ENCODE assay signal across 8 mouse cellular contexts in the genomic region with DNA sequence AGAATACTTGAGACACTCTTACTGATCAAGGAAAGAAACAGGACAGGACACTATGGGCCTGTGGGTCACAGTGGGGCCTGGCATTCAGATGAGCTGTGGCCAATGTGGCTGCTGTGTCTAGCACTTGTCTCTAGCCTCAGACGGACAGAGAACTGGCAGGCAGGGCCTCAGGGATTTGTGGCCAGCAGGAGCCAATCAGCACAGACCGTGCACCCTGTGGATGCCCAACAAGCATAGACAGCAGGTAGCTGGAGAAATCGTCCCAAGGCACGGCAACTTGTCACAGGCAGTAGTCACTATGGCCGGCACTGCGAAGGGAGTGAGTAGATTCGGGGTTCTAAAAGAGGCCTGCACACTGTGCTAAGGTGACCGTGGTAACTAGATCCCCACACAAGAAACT. TPM values are rescaled to one million over a fixed set of nuclear protein-coding genes. Genes with fewer than 3 reads are reported as not detected.
DNase-seq lines count a peak whose midpoint lies in the region; ATAC-seq and TF ChIP-seq lines count a peak whose summit lies in the region.

No protein-coding gene starts in this region.

- no peak overlapping the region for H3K4me3 ChIP-seq in cerebellum, adult 2 months (replicated peaks; ENCODE audit: insufficient read depth, low read depth, low read length)
- no peak overlapping the region for H3K4me3 ChIP-seq in liver, embryonic 11.5 days (ENCODE audit: low read depth, low read length)
- no peak overlapping the region for H3K4me3 ChIP-seq in embryonic facial prominence, embryonic 14.5 days (ENCODE audit: low read depth, low read length)
- H3K4me3 ChIP-seq in liver, postnatal 0 days (ENCODE audit: low read depth, low read length), result no peak overlapping the region

- H3K36me3 ChIP-seq in liver, embryonic 11.5 days (ENCODE audit: control insufficient read depth, insufficient read depth, low read length), result peaks cover 9% of the 10 kb centered on the region; the same call in 1 of the 2 replicates
- peaks cover 17% of the 10 kb centered on the region for H3K36me3 ChIP-seq in embryonic facial prominence, embryonic 14.5 days (ENCODE audit: control insufficient read depth, insufficient read depth, low read length)
- peaks cover 12% of the 10 kb centered on the region; the same call in 1 of the 2 replicates for H3K36me3 ChIP-seq in liver, postnatal 0 days (replicated peaks; ENCODE audit: insufficient read depth, low read length)

- H3K9ac ChIP-seq in liver, embryonic 11.5 days (ENCODE audit: low read depth, low read length), result no peak overlapping the region
- no peak overlapping the region for H3K9ac ChIP-seq in embryonic facial prominence, embryonic 14.5 days (ENCODE audit: low read depth, low read length)
- no peak overlapping the region; the same call in 1 of the 2 replicates for H3K9ac ChIP-seq in liver, postnatal 0 days (replicated peaks)

- TF ChIP-seq CTCF in cerebellum, adult 2 months (IDR thresholded peaks at IDR 0.05; ENCODE audit: borderline replicate concordance, insufficient read depth, low read depth, low read length), result no peak
- TF ChIP-seq CTCF in liver, postnatal 0 days (IDR thresholded peaks at IDR 0.05; ENCODE audit: low read depth), result no peak

- intact Hi-C loops in left cerebral cortex, postnatal 25 days (cut with DNase I), result no loop called here

- H3K4me1 ChIP-seq in cerebellum, adult 2 months (ENCODE audit: control insufficient read depth, insufficient read depth, low read length), result peaks cover 82% of the 10 kb centered on the region
- H3K4me1 ChIP-seq in liver, embryonic 11.5 days (replicated peaks; ENCODE audit: control insufficient read depth, insufficient read depth, low read length), result peaks cover 41% of the 10 kb centered on the region
- peaks cover 42% of the 10 kb centered on the region for H3K4me1 ChIP-seq in embryonic facial prominence, embryonic 14.5 days (ENCODE audit: control insufficient read depth, insufficient read depth, low read length)
- peaks cover 41% of the 10 kb centered on the region for H3K4me1 ChIP-seq in liver, postnatal 0 days (ENCODE audit: insufficient read depth)

- DNase-seq in cerebellum, adult 2 months, result peak; percentile 57 to 60
- DNase-seq in cerebellum, postnatal 4 days (ENCODE audit: low spot score in 2 of 2), result no peak
- no peak for DNase-seq in liver, embryonic 11.5 days (ENCODE audit: low spot score)
- no peak for DNase-seq in liver
- no peak for DNase-seq in embryonic facial prominence, embryonic 14.5 days (ENCODE audit: low spot score)
- no peak for DNase-seq in liver, postnatal 0 days
- DNase-seq in left cerebral cortex, postnatal 25 days (ENCODE audit: low spot score in 2 of 2), result no peak
- no peak for DNase-seq in right cerebral cortex, postnatal 36 days (ENCODE audit: low spot score in 2 of 2)

- peak overlapping the region; percentile 63; the same call in 1 of the 2 replicates for H3K27ac ChIP-seq in cerebellum, adult 2 months (ENCODE audit: insufficient read depth, low read length)
- peak overlapping the region; percentile 49 for H3K27ac ChIP-seq in liver, embryonic 11.5 days (ENCODE audit: low read depth, low read length)
- 0 out of 2 replicates have a peak overlapping the region, but pooled peaks have one; percentile 10 for H3K27ac ChIP-seq in embryonic facial prominence, embryonic 14.5 days (replicated peaks; ENCODE audit: low read depth, low read length)
- H3K27ac ChIP-seq in liver, postnatal 0 days (ENCODE audit: low read depth), result peak overlapping the region; percentile 68

- WGBS in cerebellum, adult 2 months, result 5% methylated on average over 8 of the region's 8 CpGs
- 73% methylated on average over 8 of the region's 8 CpGs for WGBS in liver, embryonic 11.5 days
- 43% methylated on average over 8 of the region's 8 CpGs for WGBS in embryonic facial prominence, embryonic 14.5 days
- WGBS in liver, postnatal 0 days (ENCODE audit: insufficient replicate concordance), result 55% methylated on average over 8 of the region's 8 CpGs

- TF ChIP-seq EP300 in liver, postnatal 0 days (IDR thresholded peaks at IDR 0.05; ENCODE audit: low read depth), result no peak

- no peak overlapping the region for H3K4me2 ChIP-seq in liver, embryonic 11.5 days
- no peak overlapping the region for H3K4me2 ChIP-seq in embryonic facial prominence, embryonic 14.5 days (ENCODE audit: low read depth, low read length)
- peak overlapping the region; percentile 14; the same call in 1 of the 2 replicates for H3K4me2 ChIP-seq in liver, postnatal 0 days (ENCODE audit: low read depth, low read length)

- ATAC-seq in liver, embryonic 11.5 days (replicated peaks; ENCODE audit: low FRiP score), result no peak; the same call in 1 of the 2 replicates
- ATAC-seq in embryonic facial prominence, embryonic 14.5 days (ENCODE audit: low read depth), result peak; percentile 31
- peak; percentile 28 for ATAC-seq in liver, postnatal 0 days

- no peak for TF ChIP-seq POLR2A in cerebellum, adult 2 months (IDR thresholded peaks at IDR 0.05; ENCODE audit: borderline replicate concordance, insufficient read depth, low read length)

- H3K27me3 ChIP-seq in cerebellum, adult 2 months (ENCODE audit: control insufficient read depth, insufficient read depth, low read length), result no peaks in the 10 kb centered on the region
- no peaks in the 10 kb centered on the region for H3K27me3 ChIP-seq in liver, embryonic 11.5 days (replicated peaks; ENCODE audit: control insufficient read depth, insufficient read depth, low read length)
- no peaks in the 10 kb centered on the region for H3K27me3 ChIP-seq in embryonic facial prominence, embryonic 14.5 days (replicated peaks; ENCODE audit: control insufficient read depth, insufficient read depth, low read length)
- H3K27me3 ChIP-seq in liver, postnatal 0 days (ENCODE audit: insufficient read depth, low read length), result no peaks in the 10 kb centered on the region

- H3K9me3 ChIP-seq in liver, embryonic 11.5 days (ENCODE audit: control insufficient read depth, low read length), result no peaks in the 10 kb centered on the region
- 0 out of 2 replicates have a peak, but pooled peaks cover 4% of the 10 kb centered on the region for H3K9me3 ChIP-seq in embryonic facial prominence, embryonic 14.5 days (ENCODE audit: control insufficient read depth, low read length)
- H3K9me3 ChIP-seq in liver, postnatal 0 days (ENCODE audit: low read length), result no peaks in the 10 kb centered on the region

RNA-seq across cellular contexts. Expression of gene Ski, which starts 58.7 kb away (rescaled TPM):
- polyA plus RNA-seq in cerebellum, adult 2 months (2012; rRNA removed), result 87.2 and 106 TPM in 2 replicates
- polyA plus RNA-seq in liver, embryonic 11.5 days (2014; fragmentation: Nextera tagmentation; extraction: Ambion mirVana), result 8.2 and 9.8 TPM in 2 replicates
- polyA plus RNA-seq in embryonic facial prominence, embryonic 14.5 days (2014; fragmentation: Nextera tagmentation; extraction: Ambion mirVana), result 34.1 and 34.9 TPM in 2 replicates
- 3.5 and 3.7 TPM in 2 replicates for polyA plus RNA-seq in liver, postnatal 0 days (2015; fragmentation: Nextera tagmentation; extraction: Ambion mirVana)
- 100 to 1,000 TPM; 111 to 112 TPM for total RNA-seq in left cerebral cortex, postnatal 25 days (2021)

Comparison
In these comparisons a context has a peak if more than half of its experiments do, and no peak if none do; other contexts are left out.
1. DNase-seq: peak in cerebellum, adult 2 months (2 of 2); none in cerebellum, postnatal 4 days (0 of 2), liver, embryonic 11.5 days (single experiment), liver (single experiment), embryonic facial prominence, embryonic 14.5 days (single experiment), liver, postnatal 0 days (single experiment), left cerebral cortex, postnatal 25 days (0 of 2) and right cerebral cortex, postnatal 36 days (0 of 2).
2. H3K27ac ChIP-seq: peak in every context shown above with its lines; median percentile 68 in liver, postnatal 0 days; 63 in cerebellum, adult 2 months; 49 in liver, embryonic 11.5 days; 10 in embryonic facial prominence, embryonic 14.5 days.